Mouse (Mus musculus) MEL (cell line): ENCODE results near the gene Atrnl1. TPM values are rescaled to one million over a fixed set of nuclear protein-coding genes. Genes with fewer than 3 reads are reported as not detected.

Experiments
- DNase-seq: peaks from one replicate; pipeline ENCODE4 v3.0.0; 2011; ENCODE audit warnings: low read depth, low spot score
- H3K27ac ChIP-seq: 2 replicates; pipeline ENCODE4 v1.5.1; 2012; ENCODE audit warnings: low read depth, mild to moderate bottlenecking, control low read depth, low read length, moderate library complexity; ENCODE audit not compliant: control insufficient read depth
- H3K27me3 ChIP-seq, 2 experiments: fragments of 150-350 bp in 1 of 2; sonication (generic) in 1 of 2; 2 replicates each; pipeline ENCODE4 v1.6.1; 2012; ENCODE audit warnings: low read length in 2 of 2, mild to moderate bottlenecking in 2 of 2, improper control_type of control experiment in 1 of 2, moderate library complexity in 1 of 2; ENCODE audit not compliant: insufficient read depth in 2 of 2, control insufficient read depth in 1 of 2
- H3K36me3 ChIP-seq, 2 experiments: 2 replicates each; pipeline ENCODE4 v1.6.1; 2012 to 2014; ENCODE audit warnings: low read length in 2 of 2, improper control_type of control experiment in 1 of 2, inconsistent platforms in 1 of 2, mild to moderate bottlenecking in 1 of 2; ENCODE audit not compliant: insufficient read depth in 2 of 2, control insufficient read depth in 1 of 2
- H3K4me1 ChIP-seq, 2 experiments: fragments of 150-350 bp in 1 of 2; sonication (generic) in 1 of 2; 2 replicates each; pipeline ENCODE4 v1.6.1; 2012; ENCODE audit warnings: low read length in 2 of 2, improper control_type of control experiment in 1 of 2, mild to moderate bottlenecking in 1 of 2; ENCODE audit not compliant: insufficient read depth in 2 of 2, control insufficient read depth in 1 of 2
- H3K4me3 ChIP-seq, 2 experiments: fragments of 150-350 bp in 1 of 2; sonication (generic) in 1 of 2; 2 replicates each; pipeline ENCODE4 v1.5.1; 2012; ENCODE audit warnings: low read depth in 2 of 2, low read length in 2 of 2, mild to moderate bottlenecking in 2 of 2, moderate library complexity in 2 of 2, control low read depth in 1 of 2, improper control_type of control experiment in 1 of 2; ENCODE audit not compliant: control insufficient read depth in 1 of 2, insufficient read depth in 1 of 2
- H3K79me2 ChIP-seq: 2 replicates; pipeline ENCODE4 v1.6.1; 2012; ENCODE audit warnings: mild to moderate bottlenecking, low read length, moderate library complexity; ENCODE audit not compliant: control insufficient read depth, poor library complexity, insufficient read depth
- H3K9ac ChIP-seq: 2 replicates; pipeline ENCODE4 v1.6.1; 2012; ENCODE audit warnings: low read depth, mild to moderate bottlenecking, control low read depth, low read length, moderate library complexity; ENCODE audit not compliant: control insufficient read depth, poor library complexity, severe bottlenecking
- H3K9me3 ChIP-seq: fragments of 150-350 bp; sonication (generic); replicated peaks from 2 replicates; pipeline ENCODE4 v1.6.1; 2012; ENCODE audit warnings: mild to moderate bottlenecking, low read length, improper control_type of control experiment, moderate library complexity; ENCODE audit not compliant: insufficient read depth
- BHLHE40 ChIP-seq: IDR thresholded peaks from 2 replicates; pipeline ENCODE4 v1.6.1; 2012; ENCODE audit warnings: low read depth, mild to moderate bottlenecking, inconsistent platforms, low read length, improper control_type of control experiment, borderline replicate concordance
- CHD1 ChIP-seq: IDR thresholded peaks from 2 replicates; pipeline ENCODE4 v1.6.1; 2012; ENCODE audit warnings: low read depth, mild to moderate bottlenecking, inconsistent platforms, low read length, improper control_type of control experiment
- CHD2 ChIP-seq: IDR thresholded peaks from 2 replicates; pipeline ENCODE4 v1.6.1; 2011; ENCODE audit warnings: low read length, improper control_type of control experiment
- E2F4 ChIP-seq: IDR thresholded peaks from 2 replicates; pipeline ENCODE4 v1.6.1; 2011; ENCODE audit warnings: low read depth, low read length, improper control_type of control experiment, borderline replicate concordance
- ELF1 ChIP-seq: IDR thresholded peaks from 2 replicates; pipeline ENCODE4 v1.6.1; 2014; ENCODE audit warnings: low read depth, mild to moderate bottlenecking, inconsistent platforms, low read length, improper control_type of control experiment, moderate library complexity
- ETS1 ChIP-seq: IDR thresholded peaks from 2 replicates; pipeline ENCODE4 v1.6.1; 2012; ENCODE audit warnings: low read depth, mild to moderate bottlenecking, inconsistent platforms, low read length, improper control_type of control experiment, moderate library complexity
- MAFK ChIP-seq: IDR thresholded peaks from 2 replicates; pipeline ENCODE4 v1.6.1; 2011; ENCODE audit warnings: low read depth, mild to moderate bottlenecking, low read length, improper control_type of control experiment, borderline replicate concordance
- MAX ChIP-seq: IDR thresholded peaks from 2 replicates; pipeline ENCODE4 v1.6.1; 2011; ENCODE audit warnings: low read length, improper control_type of control experiment
- MEF2A ChIP-seq: IDR thresholded peaks from 2 replicates; pipeline ENCODE4 v1.6.1; 2014; ENCODE audit warnings: low read depth, mild to moderate bottlenecking, inconsistent platforms, low read length, improper control_type of control experiment; ENCODE audit not compliant: poor library complexity, insufficient replicate concordance, severe bottlenecking; ENCODE audit errors: extremely low read depth
- MXI1 ChIP-seq: IDR thresholded peaks from 2 replicates; pipeline ENCODE4 v1.6.1; 2011; ENCODE audit warnings: mild to moderate bottlenecking, low read depth, low read length, improper control_type of control experiment
- MYB ChIP-seq: IDR thresholded peaks from 2 replicates; pipeline ENCODE4 v1.6.1; 2011; ENCODE audit warnings: mild to moderate bottlenecking, low read depth, low read length, improper control_type of control experiment
- NELFE ChIP-seq: IDR thresholded peaks from 2 replicates; pipeline ENCODE4 v1.6.1; 2011; ENCODE audit warnings: low read depth, low read length, improper control_type of control experiment
- NRF1 ChIP-seq: IDR thresholded peaks from 2 replicates; pipeline ENCODE4 v1.6.1; 2014; ENCODE audit warnings: low read depth, mild to moderate bottlenecking, inconsistent platforms, low read length, improper control_type of control experiment, moderate library complexity; ENCODE audit not compliant: poor library complexity, insufficient read depth, severe bottlenecking
- POLR2AphosphoS2 ChIP-seq: IDR thresholded peaks from 2 replicates; pipeline ENCODE4 v1.6.1; 2011; ENCODE audit warnings: low read length, improper control_type of control experiment
- TCF12 ChIP-seq: IDR thresholded peaks from 2 replicates; pipeline ENCODE4 v1.6.1; 2014; ENCODE audit warnings: low read depth, mild to moderate bottlenecking, inconsistent platforms, low read length, improper control_type of control experiment, moderate library complexity
- ZC3H11A ChIP-seq: IDR thresholded peaks from 2 replicates; pipeline ENCODE4 v1.6.1; 2012; ENCODE audit warnings: low read depth, mild to moderate bottlenecking, inconsistent platforms, low read length, improper control_type of control experiment
- polyA plus RNA-seq, 2 experiments: library from polyadenylated mRNA; stranded (reverse) in 1 of 2; unstranded in 1 of 2; fragments of >175 nt in 1 of 2; fragments of >200 nt in 1 of 2; gene quantifications; 2 replicates each; pipeline versions ENCODE4 v1.2.1 to v1.2.4; 2012; ENCODE audit warnings: low replicate concordance in 2 of 2, low read depth in 1 of 2; ENCODE audit not compliant: insufficient read length in 2 of 2, insufficient read depth in 1 of 2, missing spikeins in 1 of 2
- total RNA-seq: library from RNA; depleted of rRNA; stranded (reverse); fragments of 300-350 nt; gene quantifications from 2 replicates; pipeline ENCODE4 v1.2.3, GENCODE M21; 2012

Atrnl1 gene
- total and polyA plus RNA-seq, 3 experiments = 6.4 to 8.2 TPM; not detected in 1

DNA sequence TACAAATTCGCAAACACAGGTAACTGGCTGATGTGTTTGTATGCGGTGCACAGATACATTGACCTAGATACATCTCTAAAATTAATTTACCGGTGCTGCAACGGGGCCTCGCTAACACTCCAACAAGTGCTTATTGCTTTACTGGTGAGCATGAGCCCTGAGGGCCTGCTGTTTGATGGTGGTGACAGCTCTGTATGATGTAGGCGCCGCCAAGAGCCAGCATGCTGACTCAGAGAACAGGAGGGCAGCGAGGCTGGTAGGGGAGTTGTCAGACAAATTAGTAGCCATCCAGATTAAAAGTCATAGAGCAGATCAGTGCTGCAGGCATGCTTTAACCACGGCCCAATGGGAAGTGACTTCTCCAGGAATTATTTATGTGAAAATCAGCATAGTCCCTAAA lies 534.7 kb downstream of the Atrnl1 start:
- no peak overlapping the region for H3K9ac ChIP-seq
- H3K4me1 ChIP-seq = no peaks in the 10 kb centered on the region
- DNase-seq = no peak
- H3K9me3 ChIP-seq = no peaks in the 10 kb centered on the region
- no peak overlapping the region for H3K27ac ChIP-seq
- no peaks in the 10 kb centered on the region for H3K27me3 ChIP-seq
- H3K79me2 ChIP-seq = no peaks in the 10 kb centered on the region
- H3K4me3 ChIP-seq = no peak overlapping the region
- no peak for TF ChIP-seq MAX
- no peak for TF ChIP-seq BHLHE40
- TF ChIP-seq CHD1 = no peak
- TF ChIP-seq ETS1 = no peak
- no peak for TF ChIP-seq MXI1
- no peak for TF ChIP-seq ZC3H11A
- TF ChIP-seq MYB = no peak
- no peak for TF ChIP-seq TCF12
- TF ChIP-seq ELF1 = no peak
- no peak for TF ChIP-seq CHD2
- no peak for TF ChIP-seq MEF2A
- TF ChIP-seq E2F4 = no peak
- no peaks in the 10 kb centered on the region for H3K36me3 ChIP-seq

DNA sequence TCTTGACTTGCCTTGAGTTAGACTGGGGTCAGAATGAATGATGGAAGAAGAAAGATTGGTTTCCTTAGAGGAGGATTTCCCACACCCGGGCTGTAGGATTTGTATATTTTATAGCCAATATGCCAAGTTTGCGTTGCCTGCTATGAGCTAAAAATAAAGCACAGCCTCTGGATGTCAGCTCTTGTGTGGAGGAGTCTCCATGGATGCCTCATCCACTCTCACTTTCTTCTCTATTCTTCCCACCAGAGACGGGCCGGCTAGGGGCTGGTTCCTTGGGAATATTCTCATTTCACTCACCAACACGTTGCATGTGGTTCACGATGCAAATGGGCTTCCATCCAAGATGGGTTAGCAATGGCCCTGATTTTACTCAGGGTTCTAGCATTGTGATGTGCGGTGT lies 540.4 kb downstream of the Atrnl1 start:
- Histone ChIP-seq H3K79me2 (no peaks in the 10 kb centered on the region), H3K36me3 (no peaks in the 10 kb centered on the region), H3K9ac (no peak overlapping the region), H3K27me3 (no peaks in the 10 kb centered on the region), H3K27ac (no peak overlapping the region), H3K9me3 (no peaks in the 10 kb centered on the region), H3K4me3 (no peak overlapping the region), H3K4me1 (no peaks in the 10 kb centered on the region)
- TF ChIP-seq POLR2AphosphoS2 (no peak), MAX (no peak), NRF1 (no peak)
- DNase-seq = no peak

DNA sequence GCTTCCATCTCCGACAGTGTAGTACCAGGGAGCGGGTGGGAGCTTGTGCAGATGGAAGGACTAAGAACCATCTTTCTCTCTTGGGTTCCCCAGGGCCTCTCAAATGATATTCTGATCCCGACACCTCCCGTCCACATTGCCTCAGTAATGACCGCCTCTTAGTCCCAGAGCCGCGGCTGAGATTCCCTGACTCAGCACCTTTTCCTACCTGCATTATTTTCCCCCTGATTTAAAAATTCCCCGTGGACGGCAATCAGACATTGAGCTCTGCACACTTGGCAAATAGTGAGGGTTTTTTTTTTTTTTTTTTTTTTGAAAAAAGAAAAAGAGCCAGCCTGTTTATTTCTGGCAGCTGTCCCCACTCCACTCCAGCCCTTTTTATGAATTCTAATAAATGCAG lies 550.7 kb downstream of the Atrnl1 start:
- no peak overlapping the region for H3K4me3 ChIP-seq
- H3K4me1 ChIP-seq = no peaks in the 10 kb centered on the region
- H3K27me3 ChIP-seq = no peaks in the 10 kb centered on the region
- peak; percentile 23; the same call in 1 of the 2 replicates for TF ChIP-seq MAFK
- TF ChIP-seq NELFE = no peak
- no peaks in the 10 kb centered on the region; the same call in 1 of the 2 replicates for H3K9me3 ChIP-seq
- H3K79me2 ChIP-seq = no peaks in the 10 kb centered on the region
- no peak overlapping the region for H3K9ac ChIP-seq
- no peak for DNase-seq
- H3K27ac ChIP-seq = no peak overlapping the region
- H3K36me3 ChIP-seq = no peaks in the 10 kb centered on the region
